Mouse (Mus musculus) MEL (cell line): ENCODE measurements around the gene Adarb1. TPM values are rescaled to one million over a fixed set of nuclear protein-coding genes. Genes with fewer than 3 reads are reported as not detected.

Experiments
- DNase-seq: peaks from one replicate; pipeline ENCODE4 v3.0.0; 2011; ENCODE audit warnings: low read depth, low spot score
- H3K27ac ChIP-seq: 2 replicates; pipeline ENCODE4 v1.5.1; 2012; ENCODE audit warnings: low read depth, mild to moderate bottlenecking, control low read depth, low read length, moderate library complexity; ENCODE audit not compliant: control insufficient read depth
- H3K27me3 ChIP-seq, 2 experiments: fragments of 150-350 bp in 1 of 2; sonication (generic) in 1 of 2; 2 replicates each; pipeline ENCODE4 v1.6.1; 2012; ENCODE audit warnings: low read length in 2 of 2, mild to moderate bottlenecking in 2 of 2, improper control_type of control experiment in 1 of 2, moderate library complexity in 1 of 2; ENCODE audit not compliant: insufficient read depth in 2 of 2, control insufficient read depth in 1 of 2
- H3K36me3 ChIP-seq, 2 experiments: 2 replicates each; pipeline ENCODE4 v1.6.1; 2012 to 2014; ENCODE audit warnings: low read length in 2 of 2, improper control_type of control experiment in 1 of 2, inconsistent platforms in 1 of 2, mild to moderate bottlenecking in 1 of 2; ENCODE audit not compliant: insufficient read depth in 2 of 2, control insufficient read depth in 1 of 2
- H3K4me1 ChIP-seq, 2 experiments: fragments of 150-350 bp in 1 of 2; sonication (generic) in 1 of 2; 2 replicates each; pipeline ENCODE4 v1.6.1; 2012; ENCODE audit warnings: low read length in 2 of 2, improper control_type of control experiment in 1 of 2, mild to moderate bottlenecking in 1 of 2; ENCODE audit not compliant: insufficient read depth in 2 of 2, control insufficient read depth in 1 of 2
- H3K4me3 ChIP-seq, 2 experiments: fragments of 150-350 bp in 1 of 2; sonication (generic) in 1 of 2; 2 replicates each; pipeline ENCODE4 v1.5.1; 2012; ENCODE audit warnings: low read depth in 2 of 2, low read length in 2 of 2, mild to moderate bottlenecking in 2 of 2, moderate library complexity in 2 of 2, control low read depth in 1 of 2, improper control_type of control experiment in 1 of 2; ENCODE audit not compliant: control insufficient read depth in 1 of 2, insufficient read depth in 1 of 2
- H3K79me2 ChIP-seq: 2 replicates; pipeline ENCODE4 v1.6.1; 2012; ENCODE audit warnings: mild to moderate bottlenecking, low read length, moderate library complexity; ENCODE audit not compliant: control insufficient read depth, poor library complexity, insufficient read depth
- H3K9ac ChIP-seq: 2 replicates; pipeline ENCODE4 v1.6.1; 2012; ENCODE audit warnings: low read depth, mild to moderate bottlenecking, control low read depth, low read length, moderate library complexity; ENCODE audit not compliant: control insufficient read depth, poor library complexity, severe bottlenecking
- H3K9me3 ChIP-seq: fragments of 150-350 bp; sonication (generic); replicated peaks from 2 replicates; pipeline ENCODE4 v1.6.1; 2012; ENCODE audit warnings: mild to moderate bottlenecking, low read length, improper control_type of control experiment, moderate library complexity; ENCODE audit not compliant: insufficient read depth
- BHLHE40 ChIP-seq: IDR thresholded peaks from 2 replicates; pipeline ENCODE4 v1.6.1; 2012; ENCODE audit warnings: low read depth, mild to moderate bottlenecking, inconsistent platforms, low read length, improper control_type of control experiment, borderline replicate concordance
- CHD1 ChIP-seq: IDR thresholded peaks from 2 replicates; pipeline ENCODE4 v1.6.1; 2012; ENCODE audit warnings: low read depth, mild to moderate bottlenecking, inconsistent platforms, low read length, improper control_type of control experiment
- CTCF ChIP-seq, 3 experiments: IDR thresholded peaks in 2 of 3; conservative IDR thresholded peaks in 1 of 3; 2 replicates each; pipeline ENCODE4 v1.5.1; 2011 to 2012; ENCODE audit warnings: low read length in 3 of 3, low read depth in 2 of 3, mild to moderate bottlenecking in 2 of 3, improper control_type of control experiment in 1 of 3, inconsistent platforms in 1 of 3, mixed read lengths in 1 of 3, moderate library complexity in 1 of 3; ENCODE audit not compliant: control insufficient read depth in 1 of 3, insufficient read depth in 1 of 3, poor library complexity in 1 of 3, severe bottlenecking in 1 of 3
- E2F4 ChIP-seq: IDR thresholded peaks from 2 replicates; pipeline ENCODE4 v1.6.1; 2011; ENCODE audit warnings: low read depth, low read length, improper control_type of control experiment, borderline replicate concordance
- ELF1 ChIP-seq: IDR thresholded peaks from 2 replicates; pipeline ENCODE4 v1.6.1; 2014; ENCODE audit warnings: low read depth, mild to moderate bottlenecking, inconsistent platforms, low read length, improper control_type of control experiment, moderate library complexity
- EP300 ChIP-seq, 2 experiments: IDR thresholded peaks; 2 replicates each; pipeline ENCODE4 v1.6.1; 2011; ENCODE audit warnings: improper control_type of control experiment in 2 of 2, low read length in 2 of 2, low read depth in 1 of 2, mild to moderate bottlenecking in 1 of 2
- GATA1 ChIP-seq: IDR thresholded peaks from 2 replicates; pipeline ENCODE4 v1.6.1; 2011; ENCODE audit warnings: low read depth, low read length, improper control_type of control experiment
- HCFC1 ChIP-seq: IDR thresholded peaks from 2 replicates; pipeline ENCODE4 v1.6.1; 2012; ENCODE audit warnings: low read depth, mild to moderate bottlenecking, inconsistent platforms, low read length, improper control_type of control experiment, moderate library complexity
- KAT2A ChIP-seq: conservative IDR thresholded peaks from 2 replicates; pipeline ENCODE4 v1.6.1; 2012; ENCODE audit warnings: low read depth, low read length, improper control_type of control experiment, inconsistent platforms
- MAX ChIP-seq: IDR thresholded peaks from 2 replicates; pipeline ENCODE4 v1.6.1; 2011; ENCODE audit warnings: low read length, improper control_type of control experiment
- MXI1 ChIP-seq: IDR thresholded peaks from 2 replicates; pipeline ENCODE4 v1.6.1; 2011; ENCODE audit warnings: mild to moderate bottlenecking, low read depth, low read length, improper control_type of control experiment
- MYB ChIP-seq: IDR thresholded peaks from 2 replicates; pipeline ENCODE4 v1.6.1; 2011; ENCODE audit warnings: mild to moderate bottlenecking, low read depth, low read length, improper control_type of control experiment
- MYC ChIP-seq: IDR thresholded peaks from 2 replicates; pipeline ENCODE4 v1.6.1; 2011; ENCODE audit warnings: low read depth, mild to moderate bottlenecking, low read length, improper control_type of control experiment, moderate library complexity
- POLR2A ChIP-seq, 2 experiments: IDR thresholded peaks; 2 replicates each; pipeline ENCODE4 v1.6.1; 2011 to 2012; ENCODE audit warnings: low read length in 2 of 2, mild to moderate bottlenecking in 2 of 2, control low read depth in 1 of 2, improper control_type of control experiment in 1 of 2, low read depth in 1 of 2, moderate library complexity in 1 of 2; ENCODE audit not compliant: control insufficient read depth in 1 of 2, insufficient read depth in 1 of 2, poor library complexity in 1 of 2
- RAD21 ChIP-seq: IDR thresholded peaks from 2 replicates; pipeline ENCODE4 v1.6.1; 2011; ENCODE audit warnings: mild to moderate bottlenecking, low read depth, low read length, improper control_type of control experiment
- SIN3A ChIP-seq: IDR thresholded peaks from 2 replicates; pipeline ENCODE4 v1.6.1; 2012; ENCODE audit warnings: low read length, improper control_type of control experiment, inconsistent platforms
- SMC3 ChIP-seq: IDR thresholded peaks from 2 replicates; pipeline ENCODE4 v1.6.1; 2011; ENCODE audit warnings: low read depth, low read length, improper control_type of control experiment
- TAL1 ChIP-seq: IDR thresholded peaks from 2 replicates; pipeline ENCODE4 v1.6.1; 2012; ENCODE audit warnings: mild to moderate bottlenecking, inconsistent platforms, low read length, moderate library complexity, mixed read lengths
- UBTF ChIP-seq: IDR thresholded peaks from 2 replicates; pipeline ENCODE4 v1.6.1; 2012; ENCODE audit warnings: low read depth, mild to moderate bottlenecking, inconsistent platforms, low read length, improper control_type of control experiment, moderate library complexity, borderline replicate concordance; ENCODE audit not compliant: insufficient read depth
- ZC3H11A ChIP-seq: IDR thresholded peaks from 2 replicates; pipeline ENCODE4 v1.6.1; 2012; ENCODE audit warnings: low read depth, mild to moderate bottlenecking, inconsistent platforms, low read length, improper control_type of control experiment
- ZMIZ1 ChIP-seq: IDR thresholded peaks from 2 replicates; pipeline ENCODE4 v1.6.1; 2012; ENCODE audit warnings: low read depth, mild to moderate bottlenecking, inconsistent platforms, low read length, improper control_type of control experiment, moderate library complexity
- polyA plus RNA-seq, 2 experiments: library from polyadenylated mRNA; stranded (reverse) in 1 of 2; unstranded in 1 of 2; fragments of >175 nt in 1 of 2; fragments of >200 nt in 1 of 2; gene quantifications; 2 replicates each; pipeline versions ENCODE4 v1.2.1 to v1.2.4; 2012; ENCODE audit warnings: low replicate concordance in 2 of 2, low read depth in 1 of 2; ENCODE audit not compliant: insufficient read length in 2 of 2, insufficient read depth in 1 of 2, missing spikeins in 1 of 2
- total RNA-seq: library from RNA; depleted of rRNA; stranded (reverse); fragments of 300-350 nt; gene quantifications from 2 replicates; pipeline ENCODE4 v1.2.3, GENCODE M21; 2012

Adarb1 gene
- total and polyA plus RNA-seq, 3 experiments = 2.4 to 3.8 TPM; not detected in 1

- TF ChIP-seq ZC3H11A (no peak), UBTF (no peak), CHD1 (no peak), SIN3A (no peak), MYB (no peak), MYC (no peak), ZMIZ1 (no peak), ELF1 (no peak), TAL1 (no peak), POLR2A (IDR thresholded peaks at IDR 0.05; ENCODE audit: control insufficient read depth in 1 of 2, insufficient read depth in 1 of 2, low read depth in 1 of 2, low read length in 2 of 2, poor library complexity in 1 of 2) (no peak), RAD21 (no peak), E2F4 (no peak), MXI1 (no peak), BHLHE40 (no peak), KAT2A (no peak), HCFC1 (no peak)
- Histone ChIP-seq H3K79me2 (no peaks in the 10 kb centered on the region), H3K27ac (no peak overlapping the region), H3K27me3 (peaks cover 0 to 4% of the 10 kb centered on the region in 2 experiments; a peak in 1 of 4 replicates), H3K4me3 (no peak overlapping the region), H3K9ac (no peak overlapping the region), H3K4me1 (peaks cover 0 to 3% of the 10 kb centered on the region in 2 experiments; a peak in 1 of 4 replicates), H3K36me3 (no peaks in the 10 kb centered on the region), H3K9me3 (no peaks in the 10 kb centered on the region)
- DNase-seq = no peak
Measured at GRCm38 (mm10) chr10:77284832-77285231, 133.2 kb downstream of the Adarb1 start.

- Histone ChIP-seq H3K9ac (no peak overlapping the region), H3K4me3 (no peak overlapping the region), H3K79me2 (no peaks in the 10 kb centered on the region), H3K27me3 (0 out of 4 replicates have a peak, but pooled peaks cover 0 to 4% of the 10 kb centered on the region in 2 experiments), H3K27ac (no peak overlapping the region), H3K4me1 (peaks cover 0 to 3% of the 10 kb centered on the region in 2 experiments; a peak in 1 of 4 replicates), H3K9me3 (no peaks in the 10 kb centered on the region), H3K36me3 (no peaks in the 10 kb centered on the region)
- peak; percentile 88 for DNase-seq
- TF ChIP-seq ELF1 (no peak), GATA1 (no peak), EP300 (IDR thresholded peaks at IDR 0.05; ENCODE audit: low read depth in 1 of 2, low read length in 2 of 2) (no peak), BHLHE40 (0 out of 2 replicates have a peak, but pooled peaks have one; percentile 18), MYC (peak; percentile 73), CTCF (IDR thresholded peaks at IDR 0.05 in 2 of 3, conservative IDR thresholded peaks at IDR 0.05 in 1 of 3; ENCODE audit: control insufficient read depth in 1 of 3, insufficient read depth in 1 of 3, low read depth in 2 of 3, low read length in 3 of 3, poor library complexity in 1 of 3, severe bottlenecking in 1 of 3) (peak; percentile 90 to 99 (median 96); a peak in 5 of 6 replicates), ZC3H11A (peak; percentile 92), SIN3A (peak; percentile 37; the same call in 1 of the 2 replicates), RAD21 (peak; percentile 97), MAX (peak; percentile 44; the same call in 1 of the 2 replicates), SMC3 (peak; percentile 97)
Measured at GRCm38 (mm10) chr10:77282822-77283221, 135.2 kb downstream of the Adarb1 start.
